Mouse (Mus musculus): ENCODE measurements at regions not wholly inside any gene's neighbourhood (a gene's known extent, or its start where the extent isn't known, plus 50 kb on each side); places are given as distances from the start of the nearest gene placed in this dataset.

DNA sequence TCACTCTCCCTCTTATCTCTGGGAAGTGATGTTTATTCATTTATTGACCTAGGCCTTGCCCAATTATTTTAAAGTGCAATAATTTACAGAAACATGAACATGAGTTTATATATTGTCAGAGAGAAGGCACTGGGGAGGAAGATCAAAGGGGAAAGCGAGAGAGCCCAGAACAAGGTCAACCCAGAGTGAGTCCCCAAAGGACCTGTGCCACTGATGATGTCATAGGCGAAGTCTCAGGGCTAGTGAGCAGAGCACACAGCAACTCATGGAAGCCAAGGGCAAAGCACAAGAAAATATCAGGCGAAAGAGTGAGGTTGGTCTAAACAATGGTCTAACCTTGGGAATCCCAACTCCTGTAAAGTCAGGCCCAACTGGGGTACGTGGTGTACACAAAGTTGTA, 126.4 kb upstream of the Ctnnb1 start:
- Histone ChIP-seq H3K4me3 (no peak overlapping the region), H3K27ac (no peak overlapping the region)
- TF ChIP-seq CTCF (IDR thresholded peaks at IDR 0.05), result no peak
- intact Hi-C loops (cut with DNase I), result no loop called here
- DNase-seq (ENCODE audit: extremely low spot score in 1 of 2, low spot score in 2 of 2), result no peak

DNA sequence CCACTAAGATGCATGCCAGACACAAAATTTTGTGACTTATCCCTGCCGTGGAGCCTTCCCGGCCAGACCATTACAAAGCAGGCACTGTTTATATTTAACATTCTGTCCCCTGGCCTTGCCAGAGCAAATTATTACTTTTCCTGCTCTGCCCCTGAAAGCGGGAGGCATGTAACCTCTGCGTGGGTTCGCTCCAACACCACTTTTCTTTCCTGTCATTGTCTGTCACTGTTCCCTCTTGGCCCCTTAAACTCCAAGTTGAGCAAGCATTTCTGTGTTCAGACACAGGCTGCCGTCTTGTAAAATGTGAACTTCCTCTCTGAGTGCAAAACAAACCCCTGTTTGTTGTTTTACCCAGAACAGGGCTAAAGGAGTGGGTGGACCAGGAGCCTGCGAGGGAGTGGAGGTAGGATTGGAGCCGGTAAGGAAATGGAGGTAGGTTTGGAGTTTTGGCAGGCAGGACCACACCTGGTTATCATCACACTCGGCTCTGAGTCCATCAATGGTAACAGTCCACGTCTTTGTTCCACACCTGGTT, 124.2 kb upstream of the Ctnnb1 start:
- no peak overlapping the region for H3K4me3 ChIP-seq
- no peak for TF ChIP-seq CTCF (IDR thresholded peaks at IDR 0.05)
- no peak overlapping the region for H3K27ac ChIP-seq
- intact Hi-C loops (cut with DNase I), result no loop called here
- DNase-seq (ENCODE audit: extremely low spot score in 1 of 2, low spot score in 2 of 2), result no peak

DNA sequence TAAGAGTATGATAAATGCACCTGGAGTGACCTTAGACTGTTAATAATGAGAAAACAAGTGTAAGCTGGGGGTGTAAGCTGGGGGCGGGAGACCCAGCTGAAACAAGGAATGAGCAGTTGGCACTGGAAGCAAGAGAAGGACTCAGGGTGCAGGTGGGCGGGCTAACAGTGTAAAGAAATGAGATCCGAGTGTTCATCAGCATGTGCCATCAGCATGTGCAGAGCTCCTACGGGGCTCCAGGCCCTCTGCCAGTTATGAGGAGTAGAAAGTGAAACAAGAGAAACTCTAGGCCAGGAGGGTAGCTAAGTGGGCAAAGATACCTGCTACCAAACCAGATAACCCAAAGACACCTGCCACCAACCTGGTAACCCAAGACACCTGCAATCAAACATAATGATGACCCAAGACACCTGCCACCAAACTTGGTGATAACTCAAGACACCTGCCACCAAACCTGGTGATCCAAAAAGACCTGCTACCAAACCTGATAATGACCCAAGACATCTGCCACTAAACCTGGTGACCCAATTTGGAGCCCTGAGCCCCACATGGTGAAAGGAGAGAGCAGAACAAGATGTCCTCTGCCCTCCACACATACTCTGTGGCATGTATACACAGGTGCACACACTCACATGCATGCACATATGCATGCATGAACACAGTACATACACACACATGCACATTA, 120.1 kb upstream of the Ctnnb1 start:
- DNase-seq (ENCODE audit: extremely low spot score in 1 of 2, low spot score in 2 of 2), result no peak
- intact Hi-C loops (cut with DNase I), result no loop called here

DNA sequence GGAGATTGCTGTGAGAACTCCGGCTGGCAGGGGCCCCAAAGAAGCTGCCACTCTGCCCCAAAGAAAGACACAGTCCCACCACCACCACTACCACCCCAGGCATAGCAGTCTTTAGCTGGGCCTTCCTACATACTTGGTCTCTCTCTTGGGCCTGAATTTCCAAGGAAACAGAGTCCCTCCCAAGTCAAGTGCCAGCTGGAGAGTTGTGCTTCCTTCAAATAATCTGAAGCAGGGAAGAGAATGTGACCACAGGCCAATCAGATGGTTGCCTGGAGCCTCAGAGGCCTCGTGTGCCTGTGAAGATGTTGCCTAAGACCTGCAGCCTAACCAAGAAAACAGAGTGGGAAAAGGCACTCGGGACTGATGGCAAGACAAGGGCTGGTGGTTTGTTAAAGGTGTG, 117.5 kb upstream of the Ctnnb1 start:
- DNase-seq (ENCODE audit: extremely low spot score in 1 of 2, low spot score in 2 of 2), result no peak
- Histone ChIP-seq H3K4me3 (no peak overlapping the region), H3K27ac (no peak overlapping the region)
- TF ChIP-seq CTCF (IDR thresholded peaks at IDR 0.05), result no peak
- intact Hi-C loops (cut with DNase I), result no loop called here

More for the DNA sequence above, 120.1 kb upstream of the Ctnnb1 start:
- Histone ChIP-seq H3K4me3 (no peak overlapping the region), H3K27ac (no peak overlapping the region)
- TF ChIP-seq CTCF (IDR thresholded peaks at IDR 0.05), result no peak

DNA sequence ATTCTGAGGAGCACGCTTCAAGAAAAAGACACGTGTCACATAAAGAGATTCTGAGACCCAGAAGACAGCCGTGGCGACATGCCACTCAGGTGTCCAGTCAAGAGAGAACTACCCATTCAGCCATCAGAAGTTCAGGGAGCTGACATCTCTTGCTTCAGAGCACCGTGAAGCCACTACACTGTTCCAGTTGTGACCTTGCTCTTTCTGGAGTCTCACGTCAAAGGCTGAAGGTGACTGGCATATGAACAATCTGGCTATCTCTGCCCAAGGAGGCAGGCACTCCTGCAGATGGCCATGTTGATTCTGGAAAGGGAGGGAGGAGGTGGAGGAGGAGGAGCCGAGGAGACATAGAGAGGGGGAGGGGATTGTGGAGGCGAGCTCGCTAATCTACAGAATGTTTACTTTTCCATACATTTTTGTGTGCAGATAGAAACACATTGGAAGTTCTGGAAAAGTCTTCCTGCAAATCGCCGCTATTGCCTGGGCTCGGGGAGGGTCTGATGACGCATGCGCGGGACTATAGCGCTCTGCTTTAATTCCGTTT, 116.3 kb upstream of the Ctnnb1 start:
- no peak overlapping the region for H3K4me3 ChIP-seq
- DNase-seq (ENCODE audit: extremely low spot score in 1 of 2, low spot score in 2 of 2), result no peak
- no peak overlapping the region for H3K27ac ChIP-seq
- intact Hi-C loops (cut with DNase I), result no loop called here
- TF ChIP-seq CTCF (IDR thresholded peaks at IDR 0.05), result no peak

DNA sequence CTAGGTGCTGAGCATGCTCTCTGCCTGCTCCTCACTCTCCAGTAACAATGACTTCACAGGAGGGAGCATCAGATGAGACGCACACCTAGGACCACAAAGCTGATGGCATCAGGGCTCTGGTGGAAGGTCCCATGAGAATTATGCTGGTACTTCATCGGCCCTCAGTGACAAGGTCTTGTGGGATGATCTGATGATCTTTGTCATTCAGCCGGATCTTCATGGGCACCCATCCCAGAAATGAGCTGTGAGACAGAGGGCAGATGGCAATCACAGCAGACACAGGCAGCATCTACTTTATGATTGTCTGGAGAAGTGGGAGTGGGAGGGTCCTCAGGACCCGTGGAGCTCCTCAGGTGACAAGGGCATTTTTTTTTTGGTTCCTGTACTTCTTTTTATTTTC, 114.7 kb upstream of the Ctnnb1 start:
- no peak overlapping the region for H3K4me3 ChIP-seq
- no peak overlapping the region for H3K27ac ChIP-seq
- intact Hi-C loops (cut with DNase I), result no loop called here
- TF ChIP-seq CTCF (IDR thresholded peaks at IDR 0.05), result no peak
- no peak for DNase-seq (ENCODE audit: extremely low spot score in 1 of 2, low spot score in 2 of 2)

DNA sequence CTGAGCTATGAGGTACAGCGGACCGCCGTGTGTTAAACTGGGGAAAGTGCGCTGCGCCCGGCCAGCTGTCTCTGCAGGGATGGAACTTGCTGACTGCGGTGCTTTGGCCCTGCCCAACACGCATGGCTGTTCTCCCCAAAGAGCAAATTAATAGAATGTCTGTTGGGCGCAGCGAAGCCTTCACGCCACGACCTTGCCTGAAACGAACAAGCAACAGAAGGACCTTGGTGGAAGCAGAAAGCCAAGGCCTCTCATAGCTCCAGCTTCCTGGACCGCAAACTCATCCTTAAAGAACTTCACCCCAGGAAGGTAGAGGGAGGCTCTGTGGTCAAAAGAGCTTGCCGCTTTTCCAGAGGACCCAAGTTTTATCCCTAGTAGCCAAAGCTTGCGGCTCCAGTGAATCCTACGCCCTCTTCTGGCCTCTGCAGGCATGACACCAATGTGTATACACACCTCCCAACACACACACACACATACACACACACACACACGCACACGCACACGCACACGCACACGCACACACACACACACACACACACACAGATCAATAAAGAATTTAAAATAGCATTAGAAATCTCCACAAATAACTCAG, 110.2 kb upstream of the Ctnnb1 start:
- intact Hi-C loops (cut with DNase I), result no loop called here
- TF ChIP-seq CTCF (IDR thresholded peaks at IDR 0.05), result no peak
- Histone ChIP-seq H3K4me3 (no peak overlapping the region), H3K27ac (no peak overlapping the region)
- DNase-seq (ENCODE audit: extremely low spot score in 1 of 2, low spot score in 2 of 2), result no peak

DNA sequence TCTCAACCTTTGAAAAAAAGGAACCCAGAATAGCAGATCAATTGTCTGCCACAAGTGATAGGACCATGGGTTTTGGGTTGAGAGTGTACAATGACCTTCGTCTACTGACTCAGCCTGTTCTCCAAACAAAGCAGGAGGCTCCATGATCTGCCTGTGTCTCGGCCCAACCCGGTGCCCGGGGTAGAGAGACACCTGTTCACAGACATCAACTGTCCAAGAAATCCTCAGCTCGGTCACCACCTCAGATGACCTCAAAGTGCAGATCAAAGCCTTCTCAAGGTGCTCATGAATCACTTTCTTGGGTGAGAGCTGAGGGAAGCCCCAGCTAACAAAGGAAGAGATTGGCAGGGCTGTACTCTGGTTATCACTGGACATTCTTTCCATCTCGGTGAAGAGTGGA, 108.1 kb upstream of the Ctnnb1 start:
- Histone ChIP-seq H3K4me3 (no peak overlapping the region), H3K27ac (no peak overlapping the region)
- intact Hi-C loops (cut with DNase I), result no loop called here
- TF ChIP-seq CTCF (IDR thresholded peaks at IDR 0.05), result no peak
- DNase-seq (ENCODE audit: extremely low spot score in 1 of 2, low spot score in 2 of 2), result no peak

DNA sequence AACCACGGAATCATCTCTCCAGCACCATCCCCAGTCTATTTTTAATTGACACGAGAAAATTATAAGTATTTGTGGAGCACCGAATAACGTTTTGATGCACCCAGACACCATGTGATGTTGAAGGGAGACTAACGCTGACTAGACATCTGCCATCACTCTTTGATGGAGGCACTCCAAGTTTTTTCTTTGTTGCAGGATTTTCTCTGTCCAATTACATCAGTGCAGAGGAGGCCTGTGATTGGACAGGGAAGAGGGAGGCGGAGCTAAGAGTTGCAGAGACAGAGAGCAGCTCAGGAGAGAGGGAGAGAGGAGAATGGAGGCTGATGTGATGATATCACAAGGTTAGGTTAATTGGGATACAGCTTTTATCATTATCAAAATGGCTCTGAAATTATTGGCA, 105.6 kb upstream of the Ctnnb1 start:
- Histone ChIP-seq H3K4me3 (no peak overlapping the region), H3K27ac (no peak overlapping the region)
- no peak for TF ChIP-seq CTCF (IDR thresholded peaks at IDR 0.05)
- no peak for DNase-seq (ENCODE audit: extremely low spot score in 1 of 2, low spot score in 2 of 2)
- intact Hi-C loops (cut with DNase I), result no loop called here

DNA sequence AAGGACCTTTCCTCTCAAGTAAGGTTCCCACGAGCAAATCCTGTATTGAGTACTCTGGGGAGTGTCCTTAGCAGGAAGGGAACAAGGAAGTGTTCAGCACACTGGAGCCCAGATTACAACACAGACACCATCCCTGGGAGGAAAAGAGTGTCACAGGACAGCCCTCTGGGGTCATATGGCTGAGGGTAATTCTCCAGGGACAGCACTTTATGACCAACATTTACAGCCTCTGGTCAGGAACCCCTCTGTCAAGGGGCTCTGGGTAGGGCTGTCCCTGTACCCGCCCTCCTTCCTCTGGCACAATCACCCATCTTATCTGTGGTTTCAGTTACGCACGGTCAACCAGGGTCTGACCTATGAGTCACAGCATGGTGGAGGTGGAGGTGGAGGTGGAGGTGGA, 102.8 kb upstream of the Ctnnb1 start:
- Histone ChIP-seq H3K27ac (no peak overlapping the region), H3K4me3 (no peak overlapping the region)
- intact Hi-C loops (cut with DNase I), result no loop called here
- DNase-seq (ENCODE audit: extremely low spot score in 1 of 2, low spot score in 2 of 2), result no peak
- TF ChIP-seq CTCF (IDR thresholded peaks at IDR 0.05), result no peak

DNA sequence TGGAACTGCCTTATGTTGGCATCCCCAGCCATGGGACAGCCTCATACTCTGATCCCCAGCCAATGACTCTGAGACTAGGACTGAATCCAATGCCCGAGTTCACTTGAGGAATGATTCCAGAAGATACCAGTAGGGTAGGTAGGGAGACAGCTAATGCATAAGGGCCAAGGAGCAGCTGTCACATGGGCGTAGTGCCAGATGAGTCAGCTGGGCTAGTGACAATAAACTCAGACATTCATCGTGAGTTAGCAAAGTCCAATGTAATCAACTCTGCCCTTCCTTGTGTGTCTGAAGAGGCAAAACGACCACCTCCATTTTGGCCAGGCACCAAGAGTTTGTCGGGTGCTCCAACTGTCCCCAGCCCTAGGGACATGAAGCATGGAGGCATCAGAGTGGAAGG, 98.5 kb upstream of the Ctnnb1 start:
- intact Hi-C loops (cut with DNase I), result no loop called here
- no peak for TF ChIP-seq CTCF (IDR thresholded peaks at IDR 0.05)
- Histone ChIP-seq H3K27ac (no peak overlapping the region), H3K4me3 (no peak overlapping the region)
- DNase-seq (ENCODE audit: extremely low spot score in 1 of 2, low spot score in 2 of 2), result peak in 1 of 2 experiments; percentile 46

DNA sequence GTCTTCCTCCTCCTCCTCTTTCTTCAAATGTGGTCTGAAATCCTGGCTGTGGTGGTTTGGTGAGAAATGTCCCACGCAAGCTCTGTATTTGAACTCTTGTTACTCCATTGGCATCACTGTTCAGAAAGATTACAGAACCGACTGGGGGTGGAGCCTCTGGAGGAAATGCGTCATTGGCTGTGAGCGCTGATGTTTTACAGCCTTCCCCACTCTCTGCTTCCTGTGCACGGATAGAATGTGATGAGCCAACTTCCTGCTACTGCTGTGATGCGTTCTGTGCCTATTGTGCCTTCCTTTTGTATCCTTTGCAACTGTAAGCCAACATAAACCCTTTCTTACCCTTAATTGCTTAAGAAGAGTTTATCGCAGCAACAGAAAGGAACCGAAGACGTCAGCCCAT, 94.8 kb upstream of the Ctnnb1 start:
- DNase-seq (ENCODE audit: extremely low spot score in 1 of 2, low spot score in 2 of 2), result no peak
- no peak for TF ChIP-seq CTCF (IDR thresholded peaks at IDR 0.05)
- H3K4me3 ChIP-seq, result no peak overlapping the region
- no peak overlapping the region for H3K27ac ChIP-seq
- intact Hi-C loops (cut with DNase I), result no loop called here

DNA sequence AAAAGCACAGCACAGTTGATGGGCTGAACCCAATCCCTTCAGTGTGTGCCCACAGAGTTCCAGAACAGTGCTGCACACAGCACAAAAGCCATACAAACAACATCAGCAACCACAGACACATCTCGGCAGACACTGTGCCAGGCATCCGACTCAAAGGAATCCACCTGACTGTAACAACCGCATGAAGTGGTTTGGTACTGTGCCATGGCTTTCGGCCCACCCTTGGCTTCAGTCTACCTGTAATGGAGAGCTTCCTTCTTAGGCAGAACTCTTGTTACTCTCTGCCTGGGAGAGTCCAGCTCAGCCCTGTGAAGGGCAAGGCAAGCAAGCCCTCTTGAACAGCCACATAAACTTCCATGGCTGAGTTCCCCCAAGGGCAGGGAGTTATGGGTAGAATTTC, 93.4 kb upstream of the Ctnnb1 start:
- intact Hi-C loops (cut with DNase I), result no loop called here
- no peak overlapping the region for H3K4me3 ChIP-seq
- no peak overlapping the region for H3K27ac ChIP-seq
- DNase-seq (ENCODE audit: extremely low spot score in 1 of 2, low spot score in 2 of 2), result no peak
- TF ChIP-seq CTCF (IDR thresholded peaks at IDR 0.05), result no peak
